Mouse (Mus musculus): Measurements from ENCODE around the gene Prr5.

DNA sequence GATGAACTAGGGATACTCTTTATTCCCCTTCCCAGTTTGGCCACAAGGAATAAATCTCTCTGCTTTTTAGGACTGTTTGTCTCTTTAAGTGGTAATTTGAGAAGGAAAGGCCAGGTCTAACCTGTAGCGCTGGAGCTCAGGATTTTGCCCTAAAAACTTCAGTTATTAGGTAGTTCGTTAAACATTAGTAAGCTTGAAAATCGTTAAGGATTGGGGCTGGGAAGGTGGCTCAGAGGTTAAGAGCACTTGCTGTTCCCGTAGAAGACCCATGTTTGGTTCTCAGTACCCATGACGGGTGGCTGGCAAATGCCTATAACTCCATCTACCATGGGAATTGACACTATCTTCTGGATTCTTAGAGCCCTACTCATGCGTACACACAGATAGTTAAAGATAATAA lies 17.9 kb upstream of the Prr5 start:
- TF ChIP-seq GATA1 (IDR thresholded peaks at IDR 0.05; ENCODE audit: borderline replicate concordance, low read length) (no peak), FLI1 (IDR thresholded peaks at IDR 0.05; ENCODE audit: low read length) (no peak)
